Mouse (Mus musculus) brain, adult 2 months (tissue): Measurements from ENCODE around the gene Gpr137c.

Source experiments
- DNase-seq: peaks from one replicate; pipeline ENCODE4 v3.0.0; 2011; ENCODE audit warnings: low read depth, low spot score

The Gpr137c gene

GRCm38 (mm10) chr14:45219281-45220089, at the start of gene Gpr137c:
TSS of gene Gpr137c (plus strand) at chr14:45219717.
- DNase-seq, result peak; percentile 100

- DNase-seq, result no peak
Measured at GRCm38 (mm10) chr14:45172260-45172659, 47.3 kb upstream of the Gpr137c start.

- peak; percentile 11 for DNase-seq
Measured at GRCm38 (mm10) chr14:45175012-45175740, 44.3 kb upstream of the Gpr137c start.

GRCm38 (mm10) chr14:45179186-45179585, 40.3 kb upstream of the Gpr137c start:
- no peak for DNase-seq

- DNase-seq, result no peak
Measured at GRCm38 (mm10) chr14:45179606-45180005, 39.9 kb upstream of the Gpr137c start.

GRCm38 (mm10) chr14:45181611-45182010, 37.9 kb upstream of the Gpr137c start:
- DNase-seq, result no peak

- peak; percentile 19 for DNase-seq
Measured at GRCm38 (mm10) chr14:45190999-45191398, 28.5 kb upstream of the Gpr137c start.

- DNase-seq, result no peak
Measured at GRCm38 (mm10) chr14:45200607-45201006, 18.9 kb upstream of the Gpr137c start.

GRCm38 (mm10) chr14:45210683-45211082, 8.8 kb upstream of the Gpr137c start:
- DNase-seq, result no peak

- peak; percentile 73 for DNase-seq
Measured at GRCm38 (mm10) chr14:45211431-45211830, 8.1 kb upstream of the Gpr137c start.

GRCm38 (mm10) chr14:45216711-45217340, 2.7 kb upstream of the Gpr137c start:
- no peak for DNase-seq

GRCm38 (mm10) chr14:45217693-45218092, 1.8 kb upstream of the Gpr137c start:
- no peak for DNase-seq

GRCm38 (mm10) chr14:45220090-45220956, 806 bp downstream of the Gpr137c start, which contains the start of gene Txndc16:
TSS of gene Txndc16 (minus strand) at chr14:45220328.
- peak; percentile 97 for DNase-seq

GRCm38 (mm10) chr14:45220957-45221630, 1.6 kb downstream of the Gpr137c start:
- DNase-seq, result peak; percentile 41

GRCm38 (mm10) chr14:45239042-45239441, 19.5 kb downstream of the Gpr137c start:
- DNase-seq, result no peak

GRCm38 (mm10) chr14:45241613-45242012, 22.1 kb downstream of the Gpr137c start:
- DNase-seq, result no peak

- no peak for DNase-seq
Measured at GRCm38 (mm10) chr14:45251548-45252076, 32.1 kb downstream of the Gpr137c start.

GRCm38 (mm10) chr14:45263831-45264592, 44.5 kb downstream of the Gpr137c start:
- no peak for DNase-seq

- DNase-seq, result no peak
Measured at GRCm38 (mm10) chr14:45275816-45276215, 56.3 kb downstream of the Gpr137c start.

GRCm38 (mm10) chr14:45282066-45282465, 62.5 kb downstream of the Gpr137c start:
- DNase-seq, result no peak
